Comparison of ENCODE assay signal across 9 mouse cellular contexts in the genomic region with DNA sequence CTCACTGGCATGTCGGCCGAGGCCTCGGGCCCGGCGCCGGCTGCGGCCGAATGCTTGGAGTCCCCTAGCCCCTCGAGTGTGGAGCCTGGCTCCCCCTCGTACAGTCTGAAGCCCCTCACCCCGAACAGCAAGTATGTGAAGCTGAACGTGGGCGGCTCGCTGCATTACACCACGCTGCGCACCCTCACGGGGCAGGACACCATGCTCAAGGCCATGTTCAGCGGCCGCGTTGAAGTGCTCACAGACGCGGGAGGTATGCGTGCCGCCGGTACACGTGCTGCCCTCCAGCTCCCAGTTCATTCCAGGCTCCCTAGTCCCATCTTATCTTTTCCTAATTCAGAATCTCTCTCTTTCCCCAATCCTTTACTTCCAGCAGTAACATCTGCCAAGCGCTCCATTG. TPM values are rescaled to one million over a fixed set of nuclear protein-coding genes. Genes with fewer than 3 reads are reported as not detected.
DNase-seq lines count a peak whose midpoint lies in the region; ATAC-seq and TF ChIP-seq lines count a peak whose summit lies in the region.
"Had no signal": no experiment of that assay in that cellular context is flagged by ENCODE, and none has a peak within 500 bp of the region (broad histone marks: within the 10 kb centered on the region; RNA-seq: fewer than 3 reads in every experiment).

No protein-coding gene starts in this region.

- H3K4me2 ChIP-seq in forebrain, embryonic 16.5 days (ENCODE audit: low read length), result peak overlapping the region; percentile 89
- H3K4me2 ChIP-seq in liver, embryonic 15.5 days, result peak overlapping the region; percentile 100
- H3K4me2 ChIP-seq in stomach, postnatal 0 days (replicated peaks; ENCODE audit: low read depth), result peak overlapping the region; percentile 99

- H3K4me3 ChIP-seq in kidney, adult 2 months (ENCODE audit: insufficient read depth, low read depth, low read length), result peak overlapping the region; percentile 91
- H3K4me3 ChIP-seq in forebrain, embryonic 16.5 days (replicated peaks; ENCODE audit: low read length), result peak overlapping the region; percentile 80
- H3K4me3 ChIP-seq in liver, embryonic 15.5 days (replicated peaks), result peak overlapping the region; percentile 88
- H3K4me3 ChIP-seq in stomach, postnatal 0 days (ENCODE audit: low read depth, low read length), result peak overlapping the region; percentile 80

- no peaks in the 10 kb centered on the region for H3K36me3 ChIP-seq in kidney, adult 2 months (ENCODE audit: control insufficient read depth, insufficient read depth, low read length)
- H3K36me3 ChIP-seq in forebrain, embryonic 16.5 days (ENCODE audit: control insufficient read depth, insufficient read depth), result no peaks in the 10 kb centered on the region; the same call in 1 of the 2 replicates
- peaks cover 10% of the 10 kb centered on the region; the same call in 1 of the 2 replicates for H3K36me3 ChIP-seq in liver, embryonic 15.5 days (replicated peaks)
- H3K36me3 ChIP-seq in stomach, postnatal 0 days (ENCODE audit: control insufficient read depth, insufficient read depth, low read length), result no peaks in the 10 kb centered on the region

- TF ChIP-seq EP300 in stomach, postnatal 0 days (optimal IDR thresholded peaks at IDR 0.05), result no peak

- no peak for TF ChIP-seq CTCF in kidney, adult 2 months (conservative IDR thresholded peaks at IDR 0.05; ENCODE audit: insufficient read depth, insufficient read length, low read depth, low read length)
- TF ChIP-seq CTCF in stomach, postnatal 0 days (IDR thresholded peaks at IDR 0.05; ENCODE audit: low read depth), result no peak

- H3K9ac ChIP-seq in forebrain, embryonic 16.5 days (replicated peaks; ENCODE audit: low read depth, low read length), result peak overlapping the region; percentile 91
- peak overlapping the region; percentile 91 for H3K9ac ChIP-seq in liver, embryonic 15.5 days
- peak overlapping the region; percentile 80 for H3K9ac ChIP-seq in stomach, postnatal 0 days (ENCODE audit: low read length)

- 1% methylated on average over 27 of the region's 27 CpGs for WGBS in kidney, adult 2 months
- WGBS in forebrain, embryonic 16.5 days, result 0% methylated on average over 24 of the region's 27 CpGs
- WGBS in liver, embryonic 15.5 days (ENCODE audit: insufficient replicate concordance), result 0% methylated on average over 27 of the region's 27 CpGs
- WGBS in stomach, postnatal 0 days, result under 1% methylated on average over 27 of the region's 27 CpGs

- peaks cover 3% of the 10 kb centered on the region; the same call in 1 of the 2 replicates for H3K4me1 ChIP-seq in kidney, adult 2 months (ENCODE audit: control insufficient read depth, insufficient read depth, low read length)
- H3K4me1 ChIP-seq in forebrain, embryonic 16.5 days (replicated peaks; ENCODE audit: control insufficient read depth, insufficient read depth, low read length), result peaks cover 14% of the 10 kb centered on the region
- H3K4me1 ChIP-seq in liver, embryonic 15.5 days (replicated peaks), result peaks cover 49% of the 10 kb centered on the region
- H3K4me1 ChIP-seq in stomach, postnatal 0 days (replicated peaks; ENCODE audit: control insufficient read depth, insufficient read depth), result 0 out of 2 replicates have a peak, but pooled peaks cover 2% of the 10 kb centered on the region

- peak; percentile 18 for DNase-seq in kidney, adult 2 months
- DNase-seq in kidney, adult 9 months, result no peak
- peak; percentile 53 for DNase-seq in adrenal gland, postnatal 25 days
- DNase-seq in stomach, postnatal 0 days (ENCODE audit: low spot score), result no peak
- no peak for DNase-seq in ovary, postnatal 14 days (ENCODE audit: low spot score)
- no peak for DNase-seq in frontal cortex, postnatal 14 days (ENCODE audit: low spot score in 2 of 2)

- no peak for TF ChIP-seq POLR2A in kidney, adult 2 months (IDR thresholded peaks at IDR 0.05; ENCODE audit: low read depth, low read length)

- no peak overlapping the region for H3K27ac ChIP-seq in kidney, adult 2 months (ENCODE audit: insufficient read depth, low read depth, low read length)
- H3K27ac ChIP-seq in forebrain, embryonic 16.5 days (ENCODE audit: low read length), result peak overlapping the region; percentile 75
- H3K27ac ChIP-seq in liver, embryonic 15.5 days (replicated peaks), result peak overlapping the region; percentile 70
- H3K27ac ChIP-seq in stomach, postnatal 0 days (replicated peaks), result peak overlapping the region; percentile 82

- no peaks in the 10 kb centered on the region for H3K27me3 ChIP-seq in kidney, adult 2 months (replicated peaks; ENCODE audit: control insufficient read depth, insufficient read depth, low read length)
- no peaks in the 10 kb centered on the region for H3K27me3 ChIP-seq in forebrain, embryonic 16.5 days (replicated peaks; ENCODE audit: control insufficient read depth, insufficient read depth, low read length)
- no peaks in the 10 kb centered on the region for H3K27me3 ChIP-seq in liver, embryonic 15.5 days
- H3K27me3 ChIP-seq in stomach, postnatal 0 days (ENCODE audit: control insufficient read depth, insufficient read depth, low read length), result no peaks in the 10 kb centered on the region

- ATAC-seq in forebrain, embryonic 16.5 days, result peak; percentile 80
- peak; percentile 51 for ATAC-seq in liver, embryonic 15.5 days (ENCODE audit: insufficient read depth)
- peak; percentile 65 for ATAC-seq in stomach, postnatal 0 days (ENCODE audit: low FRiP score, low TSS enrichment)

- no peaks in the 10 kb centered on the region for H3K9me3 ChIP-seq in forebrain, embryonic 16.5 days (ENCODE audit: control insufficient read depth, low read length)
- H3K9me3 ChIP-seq in liver, embryonic 15.5 days (replicated peaks), result no peaks in the 10 kb centered on the region
- no peaks in the 10 kb centered on the region for H3K9me3 ChIP-seq in stomach, postnatal 0 days (ENCODE audit: control insufficient read depth, low read length)

RNA-seq across cellular contexts. Expression of a gene that starts 0.4 kb away (rescaled TPM):
- polyA plus RNA-seq in kidney, adult 2 months (2012; rRNA removed), result 21.4 and 21.9 TPM in 2 replicates
- 31.1 and 42.7 TPM in 2 replicates for total RNA-seq in adrenal gland, postnatal 25 days (2021)
- polyA plus RNA-seq in forebrain, embryonic 16.5 days (2015; fragmentation: Nextera tagmentation; extraction: Ambion mirVana), result 131 and 132 TPM in 2 replicates
- 4.1 and 5.0 TPM in 2 replicates for polyA plus RNA-seq in liver, embryonic 15.5 days (2015; fragmentation: Nextera tagmentation; extraction: Ambion mirVana)
- 9.7 and 10.2 TPM in 2 replicates for polyA plus RNA-seq in stomach, postnatal 0 days (2015; fragmentation: Nextera tagmentation; extraction: Ambion mirVana)

RNA-seq across cellular contexts. Expression of a gene that starts 6.3 kb away (rescaled TPM):
- polyA plus RNA-seq in kidney, adult 2 months (2012; rRNA removed), result 90.8 and 113 TPM in 2 replicates
- 21.7 and 34.5 TPM in 2 replicates for total RNA-seq in adrenal gland, postnatal 25 days (2021)
- 33.3 and 37.3 TPM in 2 replicates for polyA plus RNA-seq in forebrain, embryonic 16.5 days (2015; fragmentation: Nextera tagmentation; extraction: Ambion mirVana)
- polyA plus RNA-seq in liver, embryonic 15.5 days (2015; fragmentation: Nextera tagmentation; extraction: Ambion mirVana), result 17.0 and 19.3 TPM in 2 replicates
- 32.9 and 36.3 TPM in 2 replicates for polyA plus RNA-seq in stomach, postnatal 0 days (2015; fragmentation: Nextera tagmentation; extraction: Ambion mirVana)

RNA-seq across cellular contexts. Expression of a gene that starts 20.3 kb away (rescaled TPM):
- 0.19 TPM in 1 of 2 replicates, not detected in the other for polyA plus RNA-seq in kidney, adult 2 months (2012; rRNA removed)
- 1.6 and 2.5 TPM in 2 replicates for total RNA-seq in adrenal gland, postnatal 25 days (2021)
- 4.8 and 8.5 TPM in 2 replicates for polyA plus RNA-seq in forebrain, embryonic 16.5 days (2015; fragmentation: Nextera tagmentation; extraction: Ambion mirVana)
- polyA plus RNA-seq in liver, embryonic 15.5 days (2015; fragmentation: Nextera tagmentation; extraction: Ambion mirVana), result not detected in 2 replicates
- polyA plus RNA-seq in stomach, postnatal 0 days (2015; fragmentation: Nextera tagmentation; extraction: Ambion mirVana), result 0.28 and 0.40 TPM in 2 replicates
- total RNA-seq: neutrophil, adult 5-6 weeks had no signal

RNA-seq across cellular contexts. Expression of a gene that starts 21.3 kb away (rescaled TPM):
- 1.2 and 1.4 TPM in 2 replicates for polyA plus RNA-seq in kidney, adult 2 months (2012; rRNA removed)
- total RNA-seq in adrenal gland, postnatal 25 days (2021), result 91.1 and 128 TPM in 2 replicates
- polyA plus RNA-seq in forebrain, embryonic 16.5 days (2015; fragmentation: Nextera tagmentation; extraction: Ambion mirVana), result 26.1 and 30.6 TPM in 2 replicates
- polyA plus RNA-seq in liver, embryonic 15.5 days (2015; fragmentation: Nextera tagmentation; extraction: Ambion mirVana), result 0.07 and 0.12 TPM in 2 replicates
- 1.5 and 1.6 TPM in 2 replicates for polyA plus RNA-seq in stomach, postnatal 0 days (2015; fragmentation: Nextera tagmentation; extraction: Ambion mirVana)

RNA-seq across cellular contexts. Expression of a gene that starts 44.5 kb away (rescaled TPM):
- 56.5 and 75.2 TPM in 2 replicates for polyA plus RNA-seq in kidney, adult 2 months (2012; rRNA removed)
- 82.8 and 89.5 TPM in 2 replicates for total RNA-seq in adrenal gland, postnatal 25 days (2021)
- 55.3 and 65.6 TPM in 2 replicates for polyA plus RNA-seq in forebrain, embryonic 16.5 days (2015; fragmentation: Nextera tagmentation; extraction: Ambion mirVana)
- 11.3 and 12.9 TPM in 2 replicates for polyA plus RNA-seq in liver, embryonic 15.5 days (2015; fragmentation: Nextera tagmentation; extraction: Ambion mirVana)
- polyA plus RNA-seq in stomach, postnatal 0 days (2015; fragmentation: Nextera tagmentation; extraction: Ambion mirVana), result 13.9 TPM in 2 replicates

Comparison
In these comparisons a context has a peak if more than half of its experiments do, and no peak if none do; other contexts are left out.
1. DNase-seq: peak in kidney, adult 2 months (single experiment) and adrenal gland, postnatal 25 days (single experiment); none in kidney, adult 9 months (single experiment), stomach, postnatal 0 days (single experiment), ovary, postnatal 14 days (single experiment) and frontal cortex, postnatal 14 days (0 of 2).
2. Peak in every context shown above with its lines, with median percentiles within 50 percentile points of each other: H3K4me3 ChIP-seq, ATAC-seq, H3K4me2 ChIP-seq and H3K9ac ChIP-seq.